Comparison of ENCODE assay signal across 20 mouse cellular contexts in genomic region chr1:149949334-149949733, GRCm38 (mm10).
"Had no signal": no experiment of that assay in that cellular context is flagged by ENCODE, and none has a peak within 500 bp of the region (broad histone marks: within the 10 kb centered on the region; RNA-seq: fewer than 3 reads in every experiment).

No protein-coding gene starts in this region.

- H3K9me3 ChIP-seq: intestine, embryonic 15.5 days; kidney, embryonic 15.5 days; lung, embryonic 15.5 days; midbrain, embryonic 12.5 days; neural tube, embryonic 13.5 days had no signal

- H3K4me1 ChIP-seq: intestine, embryonic 15.5 days; lung, embryonic 15.5 days; midbrain, embryonic 12.5 days; neural tube, embryonic 13.5 days had no signal

- DNase-seq: kidney, adult 11 months; kidney, adult 8-10 months; kidney, postnatal 10 days; kidney, postnatal 36 days; layer of hippocampus, postnatal 36 days; lung, adult 18-20 months; retina, postnatal 1 day; right cerebral cortex, postnatal 25 days; spleen, adult 18-20 months; thymus, adult 2 months; thymus, postnatal 25 days had no signal

- H3K27me3 ChIP-seq: intestine, embryonic 15.5 days; kidney, embryonic 15.5 days; lung, embryonic 15.5 days; midbrain, embryonic 12.5 days; neural tube, embryonic 13.5 days had no signal

- ATAC-seq: intestine, embryonic 15.5 days; midbrain, embryonic 16.5 days had no signal

- H3K4me2 ChIP-seq: intestine, embryonic 15.5 days; kidney, embryonic 15.5 days; lung, embryonic 15.5 days; midbrain, embryonic 12.5 days; neural tube, embryonic 13.5 days had no signal

- H3K27ac ChIP-seq: intestine, embryonic 15.5 days; kidney, embryonic 15.5 days; left cerebral cortex, adult 2 months; liver, embryonic 14.5 days; lung, embryonic 15.5 days; midbrain, embryonic 12.5 days; neural tube, embryonic 13.5 days had no signal

- H3K36me3 ChIP-seq: intestine, embryonic 15.5 days; kidney, embryonic 15.5 days; lung, embryonic 15.5 days; midbrain, embryonic 12.5 days; neural tube, embryonic 13.5 days had no signal

- H3K4me3 ChIP-seq: intestine, embryonic 15.5 days; kidney, embryonic 15.5 days; left cerebral cortex, adult 2 months; lung, embryonic 15.5 days; midbrain, embryonic 12.5 days; myocyte; neural tube, embryonic 13.5 days had no signal

- H3K9ac ChIP-seq: intestine, embryonic 15.5 days; kidney, embryonic 15.5 days; liver, embryonic 14.5 days; lung, embryonic 15.5 days; midbrain, embryonic 12.5 days; neural tube, embryonic 13.5 days had no signal
